Mouse (Mus musculus): ENCODE results near the gene Plod2.

Plod2 gene

GRCm38 (mm10) chr9:92601551-92601950, 59.5 kb downstream of the Plod2 start:
- no peak for DNase-seq (ENCODE audit: low spot score)

- no peak for DNase-seq (ENCODE audit: low spot score)
Observed at GRCm38 (mm10) chr9:92603541-92603940, 61.5 kb downstream of the Plod2 start.

- no peak for DNase-seq (ENCODE audit: low spot score)
Observed at GRCm38 (mm10) chr9:92610628-92611267, 68.7 kb downstream of the Plod2 start.

- DNase-seq (ENCODE audit: low spot score), result no peak
Observed at GRCm38 (mm10) chr9:92612641-92613040, 70.6 kb downstream of the Plod2 start.

- peak; percentile 67 for DNase-seq (ENCODE audit: low spot score)
Observed at GRCm38 (mm10) chr9:92613206-92613605, 71.2 kb downstream of the Plod2 start.

DNA sequence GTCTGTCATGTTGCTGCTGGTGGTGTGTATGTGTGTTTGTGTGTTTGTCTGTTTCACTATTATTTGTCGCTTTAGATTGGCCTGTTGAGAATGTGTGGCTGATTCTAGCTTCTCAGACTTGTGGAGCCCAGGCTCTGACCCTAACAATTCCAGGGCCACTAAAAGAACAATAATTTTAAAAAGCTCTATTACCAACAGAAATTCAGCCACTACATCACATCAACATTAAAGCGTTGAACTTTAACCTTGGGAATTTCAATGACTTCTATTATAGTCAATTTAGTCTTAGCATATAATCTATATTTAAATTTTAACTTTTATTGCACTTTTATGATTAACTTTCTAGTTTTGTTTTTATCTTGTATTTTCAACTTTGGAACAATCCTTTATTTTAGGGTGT, 74.4 kb downstream of the Plod2 start:
- DNase-seq (ENCODE audit: low spot score), result no peak

GRCm38 (mm10) chr9:92617376-92617775, 75.4 kb downstream of the Plod2 start:
- no peak for DNase-seq (ENCODE audit: low spot score)

GRCm38 (mm10) chr9:92620088-92620487, 78.1 kb downstream of the Plod2 start:
- DNase-seq (ENCODE audit: low spot score), result no peak

- DNase-seq (ENCODE audit: low spot score), result no peak
Observed at GRCm38 (mm10) chr9:92621246-92621645, 79.2 kb downstream of the Plod2 start.

DNA sequence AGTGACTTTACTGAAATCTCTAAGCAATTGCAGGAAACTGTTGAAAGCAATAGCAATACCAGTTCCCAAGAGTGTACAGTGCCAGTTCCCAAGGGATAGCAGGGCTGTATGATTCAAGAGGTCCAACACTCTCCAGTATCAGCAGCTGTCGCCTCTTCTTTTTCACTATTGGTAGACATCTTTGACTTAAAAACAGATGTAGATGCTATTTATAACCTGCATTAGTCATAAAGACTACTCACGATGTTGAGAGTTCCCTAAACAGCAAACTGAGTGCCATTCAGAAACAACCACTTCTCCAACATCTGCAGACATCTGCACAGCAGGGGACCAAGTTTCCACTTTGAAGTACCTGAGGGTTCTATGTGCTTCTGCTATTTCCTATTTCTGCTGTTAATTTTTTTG, 79.9 kb downstream of the Plod2 start:
- no peak for DNase-seq (ENCODE audit: low spot score)

GRCm38 (mm10) chr9:92634792-92635191, 92.8 kb downstream of the Plod2 start:
- no peak for DNase-seq (ENCODE audit: low spot score)

DNA sequence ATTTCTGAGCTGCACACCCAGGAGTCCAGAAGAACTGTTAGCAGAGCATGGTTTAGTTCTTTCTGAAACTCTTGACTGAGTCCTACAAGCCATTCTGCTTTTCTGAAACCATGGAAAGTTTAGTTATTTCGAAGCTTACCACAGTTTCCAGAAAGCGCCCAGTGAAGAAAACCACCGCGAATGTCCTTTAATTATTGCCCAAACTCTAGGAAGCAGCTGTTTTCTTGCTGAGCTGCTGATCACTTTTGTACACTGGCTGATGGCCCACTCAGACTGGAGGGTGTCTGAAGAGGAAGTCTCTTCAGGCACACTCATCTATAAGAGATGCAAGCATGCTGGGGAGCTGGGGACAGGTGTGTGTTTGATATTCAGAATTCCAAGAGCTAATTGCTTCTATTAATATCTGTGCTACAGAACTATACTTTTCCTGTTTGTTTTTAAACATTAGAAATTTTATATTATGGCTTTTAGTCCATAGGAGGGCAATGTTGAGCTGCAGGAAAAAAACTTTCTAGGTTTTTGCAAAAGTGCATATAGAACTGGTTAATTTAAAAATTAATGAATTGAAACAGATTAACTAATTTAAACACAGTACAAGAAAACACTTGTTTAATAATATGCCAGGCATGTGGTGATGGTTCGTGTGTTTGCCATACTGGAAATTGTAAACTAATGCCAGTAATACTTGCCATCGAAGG, 97.3 kb downstream of the Plod2 start:
- DNase-seq (ENCODE audit: low spot score), result no peak

DNA sequence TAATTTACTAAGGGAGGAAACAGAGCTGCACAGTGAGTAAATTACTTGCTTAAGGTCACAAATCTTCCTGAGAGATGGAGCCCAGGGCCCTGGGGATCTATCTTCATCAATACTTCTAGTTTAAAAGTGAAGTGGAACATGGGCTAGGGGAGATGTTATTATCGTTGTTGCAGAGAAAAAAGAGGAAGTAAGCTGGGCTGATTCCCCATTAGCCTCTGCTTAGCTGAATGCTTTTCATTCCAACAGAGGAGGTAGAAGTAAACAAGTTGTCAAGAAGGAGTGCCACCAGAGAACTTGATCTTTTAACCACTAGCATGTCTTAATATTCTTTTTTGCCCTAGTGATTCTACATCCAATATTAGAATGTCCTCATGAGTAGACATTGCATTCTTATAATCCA, 99.7 kb downstream of the Plod2 start:
- DNase-seq (ENCODE audit: low spot score), result no peak

Measured in ovary, adult 18-20 months (tissue).